Mouse (Mus musculus) frontal cortex, postnatal 14 days (tissue): ENCODE data around the gene Zfp771.

ENCODE experiments used
- DNase-seq, 2 experiments: peaks; one replicate each; pipeline ENCODE4 v3.0.0; 2022; ENCODE audit warnings: low spot score in 2 of 2

Gene Zfp771

GRCm38 (mm10) chr7:127285154-127285553 is 41.1 kb downstream of the Zfp771 start:
- DNase-seq, result no peak

DNA sequence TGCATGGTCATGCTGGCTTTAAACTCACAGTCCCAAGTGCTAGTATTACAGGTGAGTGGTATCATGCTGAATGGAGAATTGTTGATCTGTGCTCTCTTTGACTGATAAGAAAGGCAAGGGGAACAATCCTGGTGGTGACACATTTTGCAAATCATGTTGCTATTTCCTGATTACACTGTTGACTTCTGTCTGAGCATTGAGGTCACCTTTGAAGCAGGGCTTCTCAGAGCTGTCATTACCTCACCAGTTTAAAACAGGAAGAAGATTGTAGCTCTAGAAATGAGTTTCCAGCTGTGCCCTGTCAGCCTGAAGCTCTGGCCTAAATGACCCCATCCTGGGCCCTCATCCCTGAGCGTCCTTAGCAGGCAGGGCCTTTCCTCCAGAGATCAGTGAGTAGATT is 43.9 kb downstream of the Zfp771 start:
- DNase-seq, result no peak

GRCm38 (mm10) chr7:127289306-127289705 is 45.2 kb downstream of the Zfp771 start:
- no peak for DNase-seq

- DNase-seq, result no peak
Measured at GRCm38 (mm10) chr7:127290142-127290541, 46.1 kb downstream of the Zfp771 start.

DNA sequence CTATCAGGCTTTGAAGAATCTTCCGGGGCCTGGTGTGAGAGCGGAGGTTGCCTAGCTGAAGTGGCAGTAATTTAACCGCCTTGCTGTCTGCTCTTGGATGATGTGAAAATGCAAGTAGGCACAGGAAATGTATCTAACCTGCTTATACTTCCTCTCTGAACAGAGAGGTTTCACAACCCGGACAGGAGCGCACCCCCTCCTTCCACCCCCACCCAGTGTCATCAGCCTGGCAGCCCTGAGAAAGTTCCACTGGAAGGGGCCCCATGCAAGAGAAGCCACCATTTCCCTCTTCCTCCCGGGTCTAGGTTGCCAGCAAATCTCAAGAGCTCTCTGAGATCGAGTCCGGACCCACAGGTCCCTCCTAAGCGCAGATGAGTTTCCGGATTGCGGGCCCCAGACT is 52.0 kb downstream of the Zfp771 start, which contains the start of gene Itgal:
Itgal (plus strand) TSS at position 163 of the 400 bp plus-strand sequence.
- DNase-seq, result no peak

GRCm38 (mm10) chr7:127296786-127297555 is 52.9 kb downstream of the Zfp771 start:
- DNase-seq, result no peak

DNA sequence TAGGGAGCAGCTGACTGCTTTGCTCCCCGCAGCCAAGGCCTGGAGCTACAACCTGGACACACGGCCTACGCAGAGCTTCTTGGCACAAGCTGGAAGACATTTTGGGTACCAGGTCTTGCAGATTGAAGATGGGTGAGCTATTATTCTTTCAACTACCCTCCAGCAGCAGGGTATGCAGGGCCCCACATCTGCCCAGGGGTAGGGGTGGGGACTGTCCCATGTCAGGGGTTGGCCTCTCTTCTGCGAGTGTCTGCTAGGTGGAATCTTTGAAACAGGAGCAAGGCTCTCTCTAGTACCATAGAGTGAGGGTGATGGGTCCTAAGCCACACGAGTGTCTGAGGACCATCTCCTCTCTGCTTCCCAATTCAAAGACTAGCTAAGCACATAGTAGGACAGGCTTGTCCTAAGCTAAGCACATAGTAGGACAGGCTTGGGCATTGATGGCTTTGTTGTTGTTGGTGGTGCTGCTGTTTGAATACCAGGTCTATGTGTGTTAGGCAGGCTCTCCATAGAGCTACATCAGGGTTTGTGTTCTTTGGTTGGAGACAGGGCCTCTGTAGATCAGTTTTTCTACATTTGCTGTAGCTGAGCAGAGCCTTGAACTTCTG is 53.6 kb downstream of the Zfp771 start:
- no peak for DNase-seq
